Mouse (Mus musculus): ENCODE measurements around the gene Traf3. TPM values are rescaled to one million over a fixed set of nuclear protein-coding genes. Genes with fewer than 3 reads are reported as not detected.

Gene Traf3
- polyA plus RNA-seq, 1 experiment from 2014 or later: 15.7 TPM

- 96% methylated on average over 6 of the region's 6 CpGs for WGBS
- Histone ChIP-seq H3K4me2 (replicated peaks) (no peak overlapping the region), H3K9me3 (peaks cover 12% of the 10 kb centered on the region; the same call in 1 of the 2 replicates), H3K9ac (replicated peaks) (no peak overlapping the region), H3K4me3 (replicated peaks) (no peak overlapping the region), H3K36me3 (peaks cover 35% of the 10 kb centered on the region), H3K27me3 (no peaks in the 10 kb centered on the region), H3K4me1 (replicated peaks) (no peaks in the 10 kb centered on the region), H3K27ac (no peak overlapping the region)
- ATAC-seq: no peak
Observed at GRCm38 (mm10) chr12:111218867-111219266, 52.7 kb downstream of the Traf3 start.

- Histone ChIP-seq H3K27me3 (no peaks in the 10 kb centered on the region), H3K4me1 (replicated peaks) (no peaks in the 10 kb centered on the region), H3K4me3 (replicated peaks) (no peak overlapping the region), H3K9ac (replicated peaks) (no peak overlapping the region), H3K9me3 (peaks cover 8% of the 10 kb centered on the region; the same call in 1 of the 2 replicates), H3K27ac (no peak overlapping the region), H3K36me3 (peaks cover 37% of the 10 kb centered on the region), H3K4me2 (replicated peaks) (no peak overlapping the region)
- ATAC-seq: no peak
- WGBS: 82% methylated on average over 10 of the region's 10 CpGs
Observed at GRCm38 (mm10) chr12:111225197-111225780, 59.1 kb downstream of the Traf3 start.

GRCm38 (mm10) chr12:111227410-111227809, 61.2 kb downstream of the Traf3 start:
- no peaks in the 10 kb centered on the region for H3K27me3 ChIP-seq
- no peak overlapping the region for H3K9ac ChIP-seq (replicated peaks)
- no peak overlapping the region for H3K4me2 ChIP-seq (replicated peaks)
- H3K4me3 ChIP-seq (replicated peaks): no peak overlapping the region
- H3K36me3 ChIP-seq: peaks cover 16% of the 10 kb centered on the region
- no peak for ATAC-seq
- WGBS: 78% methylated on average over 4 of the region's 4 CpGs
- H3K9me3 ChIP-seq: peaks cover 1% of the 10 kb centered on the region; the same call in 1 of the 2 replicates
- no peaks in the 10 kb centered on the region for H3K4me1 ChIP-seq (replicated peaks)
- H3K27ac ChIP-seq: no peak overlapping the region

- H3K9me3 ChIP-seq: no peaks in the 10 kb centered on the region
- no peaks in the 10 kb centered on the region for H3K4me1 ChIP-seq (replicated peaks)
- H3K9ac ChIP-seq (replicated peaks): no peak overlapping the region
- no peak overlapping the region for H3K4me2 ChIP-seq (replicated peaks)
- no peak overlapping the region for H3K27ac ChIP-seq
- WGBS: 98% methylated on average over 5 of the region's 5 CpGs
- ATAC-seq: no peak
- H3K36me3 ChIP-seq: 0 out of 2 replicates have a peak, but pooled peaks cover 8% of the 10 kb centered on the region
- no peaks in the 10 kb centered on the region for H3K27me3 ChIP-seq
- no peak overlapping the region for H3K4me3 ChIP-seq (replicated peaks)
Observed at GRCm38 (mm10) chr12:111228488-111228887, 62.3 kb downstream of the Traf3 start.

GRCm38 (mm10) chr12:111230793-111231192, 64.6 kb downstream of the Traf3 start:
- 90% methylated on average over 2 of the region's 2 CpGs for WGBS
- no peak for ATAC-seq

GRCm38 (mm10) chr12:111233798-111234197, 67.6 kb downstream of the Traf3 start:
- peaks cover 25% of the 10 kb centered on the region for H3K36me3 ChIP-seq
- H3K27ac ChIP-seq: no peak overlapping the region
- no peak for ATAC-seq
- no peaks in the 10 kb centered on the region for H3K9me3 ChIP-seq
- 95% methylated on average over 4 of the region's 4 CpGs for WGBS
- no peaks in the 10 kb centered on the region for H3K27me3 ChIP-seq
- H3K4me1 ChIP-seq (replicated peaks): no peaks in the 10 kb centered on the region
- no peak overlapping the region for H3K9ac ChIP-seq (replicated peaks)
- no peak overlapping the region for H3K4me3 ChIP-seq (replicated peaks)
- no peak overlapping the region for H3K4me2 ChIP-seq (replicated peaks)

More at GRCm38 (mm10) chr12:111230793-111231192, 64.6 kb downstream of the Traf3 start:
- no peak overlapping the region for H3K4me3 ChIP-seq (replicated peaks)
- no peaks in the 10 kb centered on the region for H3K4me1 ChIP-seq (replicated peaks)
- H3K9me3 ChIP-seq: no peaks in the 10 kb centered on the region
- no peak overlapping the region for H3K9ac ChIP-seq (replicated peaks)
- H3K27ac ChIP-seq: no peak overlapping the region
- no peak overlapping the region for H3K4me2 ChIP-seq (replicated peaks)
- H3K27me3 ChIP-seq: no peaks in the 10 kb centered on the region
- H3K36me3 ChIP-seq: peaks cover 16% of the 10 kb centered on the region; the same call in 1 of the 2 replicates

- H3K9ac ChIP-seq (replicated peaks): no peak overlapping the region
- no peak overlapping the region for H3K27ac ChIP-seq
- H3K4me1 ChIP-seq (replicated peaks): no peaks in the 10 kb centered on the region
- no peak overlapping the region for H3K4me3 ChIP-seq (replicated peaks)
- peaks cover 30% of the 10 kb centered on the region for H3K36me3 ChIP-seq
- H3K9me3 ChIP-seq: no peaks in the 10 kb centered on the region
- WGBS: 89% methylated on average over 9 of the region's 9 CpGs
- no peak overlapping the region for H3K4me2 ChIP-seq (replicated peaks)
- ATAC-seq: no peak
- H3K27me3 ChIP-seq: no peaks in the 10 kb centered on the region
Observed at GRCm38 (mm10) chr12:111234383-111234782, 68.2 kb downstream of the Traf3 start.

GRCm38 (mm10) chr12:111235631-111236030, 69.5 kb downstream of the Traf3 start:
- ATAC-seq: no peak
- 94% methylated on average over 6 of the region's 6 CpGs for WGBS
- H3K9me3 ChIP-seq: no peaks in the 10 kb centered on the region
- no peak overlapping the region for H3K9ac ChIP-seq (replicated peaks)
- H3K27me3 ChIP-seq: no peaks in the 10 kb centered on the region
- H3K27ac ChIP-seq: no peak overlapping the region
- H3K4me2 ChIP-seq (replicated peaks): no peak overlapping the region
- H3K4me3 ChIP-seq (replicated peaks): no peak overlapping the region
- H3K36me3 ChIP-seq: peaks cover 36% of the 10 kb centered on the region
- H3K4me1 ChIP-seq (replicated peaks): no peaks in the 10 kb centered on the region

GRCm38 (mm10) chr12:111237611-111238188, 71.5 kb downstream of the Traf3 start:
- WGBS: 94% methylated on average over 16 of the region's 16 CpGs
- H3K27me3 ChIP-seq: no peaks in the 10 kb centered on the region
- H3K9ac ChIP-seq (replicated peaks): no peak overlapping the region
- ATAC-seq: no peak
- H3K9me3 ChIP-seq: no peaks in the 10 kb centered on the region
- H3K4me1 ChIP-seq (replicated peaks): no peaks in the 10 kb centered on the region
- H3K4me2 ChIP-seq (replicated peaks): no peak overlapping the region
- H3K4me3 ChIP-seq (replicated peaks): no peak overlapping the region
- no peak overlapping the region for H3K27ac ChIP-seq
- peaks cover 48% of the 10 kb centered on the region for H3K36me3 ChIP-seq

GRCm38 (mm10) chr12:111238345-111238744, 72.2 kb downstream of the Traf3 start:
- 93% methylated on average over 5 of the region's 5 CpGs for WGBS
- H3K27ac ChIP-seq: no peak overlapping the region
- H3K9ac ChIP-seq (replicated peaks): no peak overlapping the region
- H3K4me2 ChIP-seq (replicated peaks): no peak overlapping the region
- peaks cover 54% of the 10 kb centered on the region for H3K36me3 ChIP-seq
- H3K9me3 ChIP-seq: no peaks in the 10 kb centered on the region
- ATAC-seq: no peak
- no peak overlapping the region for H3K4me3 ChIP-seq (replicated peaks)
- no peaks in the 10 kb centered on the region for H3K4me1 ChIP-seq (replicated peaks)
- H3K27me3 ChIP-seq: no peaks in the 10 kb centered on the region

GRCm38 (mm10) chr12:111238778-111239177, 72.6 kb downstream of the Traf3 start:
- WGBS: 60% methylated on average over 4 of the region's 4 CpGs
- no peak overlapping the region for H3K4me2 ChIP-seq (replicated peaks)
- H3K27ac ChIP-seq: no peak overlapping the region
- no peak overlapping the region for H3K9ac ChIP-seq (replicated peaks)
- H3K36me3 ChIP-seq: peaks cover 58% of the 10 kb centered on the region
- ATAC-seq: no peak
- H3K4me1 ChIP-seq (replicated peaks): no peaks in the 10 kb centered on the region
- no peaks in the 10 kb centered on the region for H3K27me3 ChIP-seq
- no peak overlapping the region for H3K4me3 ChIP-seq (replicated peaks)
- no peaks in the 10 kb centered on the region for H3K9me3 ChIP-seq

- Histone ChIP-seq H3K4me1 (replicated peaks) (no peaks in the 10 kb centered on the region), H3K27me3 (no peaks in the 10 kb centered on the region)
- WGBS: 93% methylated on average over 10 of the region's 10 CpGs
Observed at GRCm38 (mm10) chr12:111239930-111240329, 73.8 kb downstream of the Traf3 start.

More at GRCm38 (mm10) chr12:111239930-111240329, 73.8 kb downstream of the Traf3 start:
- no peaks in the 10 kb centered on the region for H3K9me3 ChIP-seq
- H3K36me3 ChIP-seq: peaks cover 63% of the 10 kb centered on the region
- ATAC-seq: no peak
- no peak overlapping the region for H3K9ac ChIP-seq (replicated peaks)
- H3K4me3 ChIP-seq (replicated peaks): no peak overlapping the region
- no peak overlapping the region for H3K27ac ChIP-seq
- no peak overlapping the region for H3K4me2 ChIP-seq (replicated peaks)
